Mouse (Mus musculus) liver, adult 2 months (tissue): ENCODE measurements at regions not wholly inside any gene's neighbourhood (a gene's known extent, or its start where the extent isn't known, plus 50 kb on each side); places are given as distances from the start of the nearest gene placed in this dataset.

Source experiments
- DNase-seq: peaks from one replicate; pipeline ENCODE4 v3.0.0-alpha.2; 2011; ENCODE audit warnings: low read depth, low spot score; ENCODE audit errors: extremely low read depth
- H3K27ac ChIP-seq: fragments of 200-500 bp; replicated peaks from 2 replicates; pipeline ENCODE4 v1.5.1; 2012; ENCODE audit warnings: low read depth, mild to moderate bottlenecking, control low read depth, inconsistent platforms, low read length; ENCODE audit not compliant: insufficient read depth
- H3K27me3 ChIP-seq: fragments of 200-500 bp; 2 replicates; pipeline ENCODE4 v1.6.1; 2012; ENCODE audit warnings: mild to moderate bottlenecking, moderate library complexity, low read length, inconsistent platforms; ENCODE audit not compliant: control insufficient read depth, insufficient read depth
- H3K36me3 ChIP-seq: fragments of 200-500 bp; 2 replicates; pipeline ENCODE4 v1.6.1; 2012; ENCODE audit warnings: low read length, inconsistent platforms; ENCODE audit not compliant: control insufficient read depth, insufficient read depth
- H3K4me1 ChIP-seq: fragments of 200-500 bp; 2 replicates; pipeline ENCODE4 v1.6.1; 2011; ENCODE audit warnings: low read length; ENCODE audit not compliant: control insufficient read depth, insufficient read depth
- H3K4me3 ChIP-seq: fragments of 200-500 bp; 2 replicates; pipeline ENCODE4 v1.5.1; 2011; ENCODE audit warnings: low read depth, mild to moderate bottlenecking, control low read depth, low read length, moderate library complexity; ENCODE audit not compliant: insufficient read depth
- H3K79me2 ChIP-seq: fragments of 200-500 bp; 2 replicates; pipeline ENCODE4 v1.6.1; 2012; ENCODE audit warnings: inconsistent platforms, mild to moderate bottlenecking, low read length, moderate library complexity; ENCODE audit not compliant: control insufficient read depth, insufficient read depth
- H3K9ac ChIP-seq: fragments of 200-500 bp; 2 replicates; pipeline ENCODE4 v1.6.1; 2012; ENCODE audit warnings: low read depth, mild to moderate bottlenecking, control low read depth, inconsistent platforms, low read length
- CTCF ChIP-seq: fragments of 200-500 bp; IDR thresholded peaks from 2 replicates; pipeline ENCODE4 v1.5.1; 2011; ENCODE audit warnings: low read depth, low read length, control low read depth
- POLR2A ChIP-seq: fragments of 200-500 bp; IDR thresholded peaks from 2 replicates; pipeline ENCODE4 v1.6.1; 2011; ENCODE audit warnings: low read length, control low read depth; ENCODE audit not compliant: insufficient read depth; ENCODE audit errors: extremely low read depth
- WGBS: fragments of 180-500 bp; shearing (Covaris S2); methylation state at CpG from one replicate; pipeline ENCODE4 v1.1.7; 2018; 5-methylcytosine and 5-hydroxymethylcytosine counted together

DNA sequence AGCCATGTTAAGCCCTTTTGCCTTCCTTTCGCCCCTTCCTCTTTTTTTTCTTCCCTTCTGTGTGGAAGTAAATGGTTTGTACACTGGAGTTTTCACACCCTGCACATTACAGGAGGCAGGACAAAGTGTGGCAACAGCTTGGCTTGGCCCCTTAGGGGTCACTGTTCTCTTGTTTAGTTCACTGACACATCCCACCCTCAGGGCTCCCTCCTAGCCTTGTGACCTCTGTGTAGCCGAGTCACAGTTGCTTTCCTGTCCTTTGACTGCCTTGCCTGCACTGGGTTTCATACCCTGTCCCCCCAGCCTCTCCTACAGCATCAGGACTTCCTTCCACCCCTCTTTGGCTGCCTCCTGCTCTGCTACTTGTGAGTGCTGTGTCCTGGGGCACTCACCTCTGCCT is 835.6 kb upstream of the Car8 start:
- Histone ChIP-seq H3K27ac (no peak overlapping the region), H3K4me3 (no peak overlapping the region), H3K79me2 (no peaks in the 10 kb centered on the region), H3K4me1 (peaks cover 2% of the 10 kb centered on the region; the same call in 1 of the 2 replicates), H3K36me3 (no peaks in the 10 kb centered on the region), H3K9ac (no peak overlapping the region), H3K27me3 (no peaks in the 10 kb centered on the region)
- DNase-seq = no peak
- WGBS = 60% methylated on average over 2 of the region's 2 CpGs
- no peak for TF ChIP-seq CTCF

DNA sequence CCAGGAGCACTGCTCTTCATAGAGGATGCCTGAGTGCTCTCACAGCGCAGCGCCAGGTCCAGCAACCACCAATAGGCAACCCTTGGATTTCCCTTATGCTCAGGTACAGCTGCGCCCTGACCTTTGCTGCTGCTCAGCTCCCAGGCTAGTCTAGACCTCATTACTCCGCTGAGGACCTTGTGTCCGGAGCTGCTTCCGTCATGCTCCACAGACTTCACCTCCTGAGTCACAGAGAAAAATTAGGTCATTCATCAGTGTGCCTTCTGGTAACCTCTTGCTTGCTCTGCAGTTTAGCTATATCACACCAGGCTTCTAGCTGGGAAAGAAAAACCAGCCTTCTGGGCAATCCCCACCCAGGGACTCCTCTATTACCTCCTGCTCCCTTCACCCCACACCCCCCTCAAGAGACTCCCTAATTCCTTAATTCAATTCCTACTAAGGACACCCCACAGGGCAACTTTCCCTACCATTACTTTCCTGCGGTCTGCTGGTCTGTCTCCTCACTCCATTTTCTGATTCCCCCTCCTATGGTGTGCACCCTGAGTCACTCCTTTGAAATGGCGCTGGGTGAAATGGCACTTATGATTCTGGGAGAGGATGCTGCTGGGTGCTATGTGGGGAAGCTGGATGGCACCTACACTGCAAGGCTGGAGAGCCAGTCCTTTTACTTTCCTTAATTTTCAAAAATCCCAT is 835.0 kb upstream of the Car8 start:
- no peak for TF ChIP-seq CTCF
- TF ChIP-seq POLR2A = no peak
- Histone ChIP-seq H3K27me3 (no peaks in the 10 kb centered on the region), H3K9ac (no peak overlapping the region), H3K27ac (no peak overlapping the region), H3K36me3 (no peaks in the 10 kb centered on the region), H3K79me2 (no peaks in the 10 kb centered on the region), H3K4me1 (peaks cover 2% of the 10 kb centered on the region; the same call in 1 of the 2 replicates), H3K4me3 (no peak overlapping the region)
- peak; percentile 29 for DNase-seq
- WGBS = 85% methylated on average over 8 of the region's 8 CpGs

DNA sequence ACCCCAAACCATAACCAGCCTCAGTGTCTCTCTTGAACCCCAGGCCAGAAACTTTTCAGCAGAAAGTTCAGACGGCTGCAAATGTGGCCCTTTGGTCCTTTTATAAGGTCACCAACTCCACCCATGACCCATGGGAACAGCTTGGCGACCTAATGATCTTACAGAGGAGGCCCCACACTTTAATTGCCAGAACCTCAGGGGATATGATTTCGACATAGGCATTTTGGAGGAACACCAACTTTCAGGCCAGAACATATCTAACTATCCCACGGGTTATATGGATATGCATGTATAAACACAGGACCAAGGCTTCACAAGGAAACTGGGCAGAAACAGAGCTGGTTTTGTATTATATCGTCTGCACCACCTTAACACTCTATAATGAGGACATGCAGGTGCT is 833.5 kb upstream of the Car8 start:
- peak; percentile 53 for DNase-seq
- peaks cover 6% of the 10 kb centered on the region; the same call in 1 of the 2 replicates for H3K4me1 ChIP-seq
- H3K36me3 ChIP-seq = no peaks in the 10 kb centered on the region
- H3K4me3 ChIP-seq = no peak overlapping the region
- no peak for TF ChIP-seq CTCF
- no peak for TF ChIP-seq POLR2A
- H3K79me2 ChIP-seq = no peaks in the 10 kb centered on the region
- no peaks in the 10 kb centered on the region for H3K27me3 ChIP-seq
- WGBS = 40% methylated on average over 5 of the region's 5 CpGs
- no peak overlapping the region for H3K9ac ChIP-seq
- no peak overlapping the region for H3K27ac ChIP-seq

DNA sequence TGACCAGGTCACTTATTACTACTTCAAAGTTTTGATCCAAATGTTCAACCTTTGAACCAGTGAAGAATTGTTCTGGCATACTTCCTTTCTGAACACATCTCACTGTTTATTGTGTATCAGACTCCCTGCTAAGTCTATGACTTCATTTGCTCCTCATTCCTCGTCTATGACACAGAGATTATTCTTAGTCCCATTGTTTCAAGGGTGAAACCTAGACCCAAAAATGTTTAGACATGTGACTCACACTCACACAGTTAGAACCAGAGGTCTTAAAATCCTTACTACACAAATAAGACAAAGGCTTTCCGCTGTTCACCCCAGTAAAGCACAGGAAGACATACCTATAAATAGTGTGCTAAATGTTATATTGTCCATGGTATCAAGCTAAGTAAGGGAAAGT is 829.0 kb upstream of the Car8 start:
- TF ChIP-seq CTCF (no peak), POLR2A (no peak)
- 45% methylated on average over 2 of the region's 2 CpGs for WGBS
- DNase-seq = peak; percentile 85
- H3K4me3 ChIP-seq = no peak overlapping the region
- no peaks in the 10 kb centered on the region for H3K79me2 ChIP-seq
- peaks cover 10% of the 10 kb centered on the region for H3K4me1 ChIP-seq
- no peaks in the 10 kb centered on the region for H3K36me3 ChIP-seq
- H3K9ac ChIP-seq = no peak overlapping the region
- no peaks in the 10 kb centered on the region for H3K27me3 ChIP-seq
- H3K27ac ChIP-seq = no peak overlapping the region

DNA sequence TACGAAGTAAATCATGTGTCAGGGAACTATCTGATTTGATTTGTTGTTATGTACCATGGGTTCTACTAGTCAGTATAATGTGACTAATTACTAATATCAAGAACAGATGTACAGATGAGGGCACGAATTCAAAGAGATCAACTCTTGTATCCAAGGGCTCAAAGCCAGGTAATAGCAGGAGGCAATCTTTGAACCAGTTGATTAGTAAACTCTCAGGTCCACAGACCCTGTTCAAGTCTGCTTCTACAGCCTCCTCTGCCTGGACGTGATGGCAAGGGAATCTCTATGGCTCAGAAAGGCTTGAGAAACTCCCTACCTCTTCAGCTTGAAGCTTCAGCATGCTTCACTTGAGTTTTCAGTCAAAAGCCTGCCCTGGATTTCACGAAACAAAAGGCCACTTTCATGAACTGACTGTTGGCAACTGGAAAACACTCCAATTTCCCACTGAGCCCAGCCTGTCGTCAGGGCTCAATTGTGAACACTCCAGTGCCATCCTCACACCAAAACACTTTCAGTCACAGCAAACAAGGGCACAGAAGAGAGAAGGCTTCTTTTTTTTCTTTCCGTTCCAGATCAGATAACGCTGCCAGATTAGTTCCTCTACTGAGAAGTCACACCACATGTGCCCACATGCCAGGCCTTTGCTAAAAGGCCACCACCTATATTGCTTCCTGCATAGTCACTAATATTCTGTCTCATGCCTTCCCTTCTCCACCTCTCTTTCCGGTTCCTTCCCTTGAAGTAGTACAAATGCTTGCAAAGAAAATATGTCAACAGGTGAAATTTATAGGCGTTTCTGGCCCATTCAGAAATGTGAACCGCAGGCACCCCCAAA is 827.4 kb upstream of the Car8 start:
- H3K36me3 ChIP-seq = no peaks in the 10 kb centered on the region
- no peak for TF ChIP-seq POLR2A
- no peak for TF ChIP-seq CTCF
- no peaks in the 10 kb centered on the region for H3K79me2 ChIP-seq
- H3K4me1 ChIP-seq = peaks cover 10% of the 10 kb centered on the region
- no peak overlapping the region for H3K4me3 ChIP-seq
- H3K9ac ChIP-seq = no peak overlapping the region
- no peaks in the 10 kb centered on the region for H3K27me3 ChIP-seq
- DNase-seq = peak; percentile 17
- H3K27ac ChIP-seq = no peak overlapping the region
- WGBS = 78% methylated on average over 10 of the region's 10 CpGs

- no peaks in the 10 kb centered on the region for H3K36me3 ChIP-seq
- TF ChIP-seq CTCF = no peak
- no peak for TF ChIP-seq POLR2A
- H3K27ac ChIP-seq = no peak overlapping the region
- no peak overlapping the region for H3K9ac ChIP-seq
- no peak for DNase-seq
- no peak overlapping the region for H3K4me3 ChIP-seq
- no peaks in the 10 kb centered on the region for H3K27me3 ChIP-seq
- H3K79me2 ChIP-seq = no peaks in the 10 kb centered on the region
- 76% methylated on average over 3 of the region's 3 CpGs for WGBS
- peaks cover 5% of the 10 kb centered on the region for H3K4me1 ChIP-seq
Observed at GRCm38 (mm10) chr4:9061941-9062340, 823.1 kb upstream of the Car8 start.
